Mouse (Mus musculus) lung, embryonic 16.5 days (tissue): ENCODE data around the gene Hck. TPM values are rescaled to one million over a fixed set of nuclear protein-coding genes. Genes with fewer than 3 reads are reported as not detected.

Experiments used
- ATAC-seq: fragments of 200-750 bp; cut with Nextera tagmentation; 2 replicates; pipeline ENCODE4 v1.8.0; 2017; ENCODE audit warnings: low read depth, mild to moderate bottlenecking, moderate library complexity
- H3K27ac ChIP-seq: fragments of 300-500 bp; sonication (generic); 2 replicates; pipeline ENCODE4 v1.5.1; 2014; ENCODE audit warnings: mild to moderate bottlenecking, control low read depth, low read length
- H3K27me3 ChIP-seq: fragments of 300-500 bp; sonication (generic); 2 replicates; pipeline ENCODE4 v1.6.1; 2014; ENCODE audit warnings: low read depth, low read length, mixed read lengths; ENCODE audit not compliant: control insufficient read depth, insufficient read depth
- H3K36me3 ChIP-seq: fragments of 300-500 bp; sonication (generic); 2 replicates; pipeline ENCODE4 v1.6.1; 2014; ENCODE audit warnings: low read length; ENCODE audit not compliant: control insufficient read depth, insufficient read depth
- H3K4me1 ChIP-seq: fragments of 300-500 bp; sonication (generic); replicated peaks from 2 replicates; pipeline ENCODE4 v1.6.1; 2014; ENCODE audit warnings: low read length, mixed read lengths; ENCODE audit not compliant: control insufficient read depth, insufficient read depth
- H3K4me2 ChIP-seq: fragments of 300-500 bp; sonication (generic); 2 replicates; pipeline ENCODE4 v1.6.1; 2014; ENCODE audit warnings: low read depth, low read length, control low read depth
- H3K4me3 ChIP-seq: fragments of 300-500 bp; sonication (generic); 2 replicates; pipeline ENCODE4 v1.5.1; 2014; ENCODE audit warnings: mild to moderate bottlenecking, low read length, control low read depth
- H3K9ac ChIP-seq: fragments of 300-500 bp; sonication (generic); 2 replicates; pipeline ENCODE4 v1.6.1; 2014; ENCODE audit warnings: low read length, control low read depth
- H3K9me3 ChIP-seq: fragments of 300-500 bp; sonication (generic); 2 replicates; pipeline ENCODE4 v1.6.1; 2016; ENCODE audit warnings: low read length; ENCODE audit not compliant: control insufficient read depth
- WGBS: fragments of 180-500 bp; shearing (Covaris S2); extraction: QIAGEN DNeasy Blood & Tissue Kit; methylation state at CpG from one replicate; pipeline ENCODE4 v1.1.7; 2014; 5-methylcytosine and 5-hydroxymethylcytosine counted together
- polyA plus RNA-seq: library from polyadenylated mRNA; unstranded; fragments of >200 nt; fragmentation: Nextera tagmentation; extraction: Ambion mirVana; gene quantifications from 2 replicates; pipeline ENCODE4 v1.2.1, GENCODE M21; 2015

The Hck gene
- polyA plus RNA-seq, 1 experiment from 2014 or later: 4.5 TPM

DNA sequence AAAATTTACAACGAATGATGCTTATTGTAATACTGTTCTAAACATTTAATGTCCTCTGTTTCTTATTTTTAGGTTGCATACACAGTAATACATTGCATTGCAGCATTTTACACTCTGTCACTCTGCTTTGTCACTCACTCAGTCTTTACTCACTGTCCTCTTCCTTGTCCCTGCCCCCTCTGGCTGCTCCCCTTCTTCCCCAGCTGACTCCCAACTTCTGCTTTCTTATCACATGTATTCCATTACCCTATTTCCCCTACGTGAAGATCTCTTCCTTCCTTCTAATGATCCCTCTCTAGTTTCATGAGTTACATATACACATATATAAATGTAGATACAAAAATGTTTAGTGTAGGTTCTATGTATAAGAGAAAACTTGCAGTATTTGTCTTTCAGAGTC, 90.8 kb downstream of the Hck start:
- H3K27ac ChIP-seq: no peak overlapping the region
- no peaks in the 10 kb centered on the region for H3K4me1 ChIP-seq
- 83% methylated on average over 2 of the region's 2 CpGs for WGBS
- no peak overlapping the region for H3K4me3 ChIP-seq
- peaks cover 43% of the 10 kb centered on the region for H3K36me3 ChIP-seq
- no peak for ATAC-seq
- no peaks in the 10 kb centered on the region for H3K27me3 ChIP-seq
- H3K9ac ChIP-seq: no peak overlapping the region
- H3K4me2 ChIP-seq: no peak overlapping the region
- H3K9me3 ChIP-seq: no peaks in the 10 kb centered on the region

Other genes with a start within 250 kb of the Hck start
- gene Mylk2, start 197.1 kb upstream of the Hck start, polyA plus RNA-seq: 0.16 and 0.43 TPM in 2 replicates
- 9.1 and 9.3 TPM in 2 replicates for gene Foxs1, start 175.3 kb upstream of the Hck start, polyA plus RNA-seq
- gene Dusp15, start 156.8 kb upstream of the Hck start, polyA plus RNA-seq: 0.14 TPM in 1 of 2 replicates, not detected in the other
- gene Ttll9, start 146.0 kb upstream of the Hck start, polyA plus RNA-seq: 1.5 and 2.5 TPM in 2 replicates
- 101 and 114 TPM in 2 replicates for gene Pdrg1, start 93.0 kb upstream of the Hck start, polyA plus RNA-seq
- not detected in 2 replicates for gene Xkr7, start 76.6 kb upstream of the Hck start, polyA plus RNA-seq
- gene Ccm2l, start 42.5 kb upstream of the Hck start, polyA plus RNA-seq: 2.8 and 3.5 TPM in 2 replicates
- gene Tm9sf4, start 52.8 kb downstream of the Hck start, polyA plus RNA-seq: 74.9 and 79.0 TPM in 2 replicates
- 8.4 and 8.7 TPM in 2 replicates for gene Tspyl3, start 117.0 kb downstream of the Hck start, polyA plus RNA-seq
- 14.4 and 17.1 TPM in 2 replicates for gene Plagl2, start 133.0 kb downstream of the Hck start, polyA plus RNA-seq
- gene Pofut1, start 133.1 kb downstream of the Hck start, polyA plus RNA-seq: 6.2 and 6.7 TPM in 2 replicates
- gene Kif3b, start 182.9 kb downstream of the Hck start, polyA plus RNA-seq: 7.1 TPM in 2 replicates
- 9.0 and 9.6 TPM in 2 replicates for gene Asxl1, start 237.4 kb downstream of the Hck start, polyA plus RNA-seq